Mouse (Mus musculus) ovary, postnatal 14 days (tissue): ENCODE measurements at regions not wholly inside any gene's neighbourhood (a gene's known extent, or its start where the extent isn't known, plus 50 kb on each side); places are given as distances from the start of the nearest gene placed in this dataset.

Experiments used
- DNase-seq: peaks from one replicate; pipeline ENCODE4 v3.0.0; 2022; ENCODE audit warnings: low spot score

DNA sequence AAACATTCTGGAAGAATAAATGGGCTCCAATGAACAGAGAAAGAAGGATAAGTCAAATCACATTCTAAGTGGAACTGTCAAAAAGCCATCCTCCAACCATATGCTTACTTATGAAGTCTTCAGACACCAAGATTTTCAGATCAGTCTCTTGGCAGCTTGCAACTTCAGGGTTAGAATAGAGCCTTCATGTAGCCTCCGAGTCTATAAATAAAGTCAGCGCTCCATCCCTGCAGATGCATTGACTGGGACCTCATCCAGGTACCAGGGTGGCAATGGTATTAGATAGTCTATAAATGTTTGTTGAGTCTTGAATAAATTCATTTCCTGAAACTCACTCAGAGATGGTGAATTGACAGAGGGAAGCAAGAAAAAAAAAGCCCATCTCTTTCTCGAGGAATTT, 107.2 kb upstream of the Eepd1 start:
- no peak for DNase-seq

DNA sequence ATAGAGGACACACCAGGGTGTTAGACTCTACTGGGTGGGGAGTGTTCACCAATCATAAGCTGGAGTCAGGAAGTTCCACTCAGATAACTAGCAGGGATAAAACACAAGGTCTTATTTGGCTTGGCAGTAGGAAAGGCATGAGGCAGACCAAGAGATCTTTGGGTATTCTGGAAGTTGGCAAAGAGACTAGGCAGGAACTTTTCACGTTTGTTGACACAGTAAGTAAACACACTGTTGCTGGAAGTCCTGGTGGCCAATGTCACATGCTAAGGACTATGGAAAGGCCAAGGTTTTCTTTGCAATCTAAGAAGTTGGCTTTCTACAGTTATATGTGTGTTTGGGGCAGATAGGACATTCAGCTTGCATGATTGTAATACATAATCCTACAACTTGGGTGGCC, 105.1 kb upstream of the Eepd1 start:
- DNase-seq = no peak

DNA sequence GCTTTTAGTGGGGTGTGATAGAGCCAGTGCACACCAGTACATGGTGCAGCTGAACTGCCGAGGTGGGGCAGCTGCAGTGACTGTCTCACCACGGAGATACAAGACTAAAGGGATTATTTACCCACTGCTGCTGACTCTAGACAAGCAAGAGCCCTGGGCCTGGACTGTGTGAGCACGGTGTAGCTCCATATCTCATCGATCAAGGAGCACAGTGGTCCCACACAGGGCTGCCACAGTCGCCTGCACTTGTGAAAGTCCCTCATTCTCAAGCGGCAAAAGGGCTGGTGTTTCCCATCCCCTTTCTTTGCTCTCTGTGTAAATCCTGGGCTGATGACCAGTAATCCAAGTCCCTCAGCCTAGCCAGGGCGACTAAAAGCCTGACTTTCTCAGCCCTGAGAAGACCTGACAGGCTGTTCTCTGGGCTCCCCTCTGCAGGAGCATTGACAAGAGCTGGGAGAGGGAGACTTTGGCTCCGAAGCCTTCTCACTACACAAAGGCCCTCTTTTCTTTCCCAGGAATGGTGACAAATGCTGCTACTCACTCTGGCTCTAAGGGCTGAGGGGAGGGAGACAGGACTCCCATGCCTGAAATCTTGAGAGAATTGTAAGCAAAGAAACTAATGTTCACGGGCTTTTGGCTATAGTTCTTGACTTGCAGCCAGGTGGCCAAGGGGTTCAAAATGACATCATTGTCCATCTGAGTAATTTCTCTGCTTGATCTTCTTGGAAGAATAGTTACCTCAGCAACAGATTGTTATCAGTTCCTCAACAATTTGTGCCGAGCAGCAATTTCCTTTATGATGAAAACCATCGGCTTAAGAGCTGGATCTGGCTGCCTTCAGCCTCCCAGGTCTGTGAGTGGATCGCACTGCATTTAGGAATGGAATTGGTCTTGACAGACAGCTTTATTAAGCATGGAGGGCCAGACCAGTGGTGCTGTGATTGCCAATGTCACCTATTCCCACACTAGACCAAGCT, 103.3 kb upstream of the Eepd1 start:
- peak; percentile 22 for DNase-seq

DNA sequence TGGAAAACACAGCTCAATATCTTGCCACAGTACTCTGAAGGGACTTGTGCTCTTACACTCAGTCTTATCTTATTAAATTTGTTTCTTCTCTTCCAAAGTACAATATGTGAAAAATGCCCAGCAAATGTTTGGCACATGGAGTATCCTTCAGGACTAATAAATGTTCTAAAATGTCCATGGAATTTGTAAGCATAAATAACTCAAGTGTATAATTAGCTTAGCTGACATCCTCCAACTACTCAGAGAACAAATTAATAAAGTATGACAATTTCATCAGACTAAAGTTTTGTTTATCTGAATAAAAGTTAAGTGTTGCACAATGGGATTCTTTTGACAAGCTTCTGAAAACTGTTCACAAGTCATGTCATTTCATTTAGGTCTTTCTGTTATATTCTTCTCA, 96.0 kb upstream of the Eepd1 start:
- no peak for DNase-seq

DNA sequence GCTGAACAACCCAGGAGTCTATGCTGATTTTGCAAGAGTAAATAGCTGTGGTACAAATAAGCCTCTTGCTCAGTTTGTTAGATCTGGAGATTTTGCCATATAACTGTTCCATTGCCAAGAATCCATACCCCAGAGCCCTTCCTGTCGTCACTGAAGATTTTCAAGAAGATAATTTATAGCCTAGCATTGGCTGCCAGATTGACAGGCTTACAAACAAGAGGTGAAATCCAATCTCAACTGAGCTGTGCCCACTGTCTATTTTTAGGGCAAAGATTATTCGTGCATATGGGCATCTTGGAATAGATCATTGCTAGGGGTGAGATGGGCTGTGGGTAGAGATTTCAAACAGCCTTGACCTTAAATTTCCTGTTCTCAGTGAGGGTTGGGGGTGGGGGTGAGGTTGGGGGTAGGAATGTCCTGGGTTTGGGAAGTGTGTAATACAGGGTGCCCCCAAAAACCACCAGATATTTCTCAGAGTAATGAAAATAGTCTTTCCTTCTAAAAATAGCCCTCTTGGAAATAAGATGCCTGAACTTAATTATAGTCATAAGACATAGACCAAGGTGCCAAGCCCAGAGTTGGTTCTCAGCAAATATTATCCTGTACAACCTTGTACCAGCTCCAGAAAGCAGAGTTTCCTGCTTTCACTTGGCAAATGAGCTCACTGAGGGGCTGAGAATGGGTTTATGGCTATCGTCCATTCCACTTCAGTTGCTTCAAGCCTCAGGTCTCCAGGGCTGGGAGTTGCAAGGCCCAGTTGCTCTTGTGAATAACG, 93.3 kb upstream of the Eepd1 start:
- no peak for DNase-seq

DNA sequence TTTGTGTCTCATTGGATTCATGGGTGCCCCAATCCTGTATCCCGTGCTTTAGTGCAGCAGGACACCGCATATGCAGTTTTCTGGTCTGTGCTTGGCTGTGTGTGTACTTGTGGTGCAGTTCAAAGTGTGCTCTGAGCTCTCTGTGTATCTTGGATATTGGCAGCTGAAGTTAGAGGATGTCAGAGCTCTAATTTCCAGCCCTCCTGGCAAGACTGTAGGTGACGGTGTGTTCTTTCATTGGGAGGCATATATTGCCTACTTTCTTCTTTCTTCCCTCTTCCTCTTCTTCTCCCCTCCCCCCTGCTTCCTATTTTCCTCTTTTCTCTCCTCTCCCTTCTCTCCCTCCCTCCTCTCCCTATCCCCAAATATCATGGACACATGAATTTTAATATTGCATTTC, 92.0 kb upstream of the Eepd1 start:
- DNase-seq = no peak

DNA sequence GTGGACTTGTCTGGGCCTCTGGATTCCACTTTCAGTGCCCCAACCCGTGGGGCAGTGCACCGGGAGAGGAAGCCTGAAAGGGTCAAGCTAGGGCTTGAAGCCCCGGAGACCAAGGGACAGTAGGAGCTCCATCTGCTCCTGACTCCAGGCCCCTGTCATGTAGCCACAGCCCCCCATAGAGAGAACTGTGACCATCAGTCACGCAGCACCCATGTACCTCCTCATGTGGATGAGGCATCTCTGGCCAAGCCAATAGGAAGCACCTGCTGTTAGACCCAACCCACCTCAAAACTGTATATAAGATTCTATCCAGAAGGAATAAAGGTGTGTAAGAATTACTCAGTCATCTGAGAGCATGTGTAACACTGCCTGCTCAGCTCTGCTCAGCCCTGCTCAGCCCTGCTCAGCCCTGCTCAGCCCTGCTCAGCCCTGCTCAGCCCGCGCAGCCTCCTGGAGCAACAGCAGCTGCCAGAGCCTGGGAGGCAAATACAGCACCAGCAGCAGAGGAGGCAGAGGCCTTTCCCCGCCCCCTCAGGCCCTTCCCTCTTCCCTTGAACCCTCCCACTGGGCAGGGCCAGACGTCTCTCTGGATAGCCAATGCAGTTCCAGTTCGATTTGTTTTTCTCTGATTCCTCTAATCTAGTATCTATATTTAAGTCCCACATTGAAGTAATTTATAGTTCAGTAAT, 80.6 kb upstream of the Eepd1 start:
- DNase-seq = no peak

DNA sequence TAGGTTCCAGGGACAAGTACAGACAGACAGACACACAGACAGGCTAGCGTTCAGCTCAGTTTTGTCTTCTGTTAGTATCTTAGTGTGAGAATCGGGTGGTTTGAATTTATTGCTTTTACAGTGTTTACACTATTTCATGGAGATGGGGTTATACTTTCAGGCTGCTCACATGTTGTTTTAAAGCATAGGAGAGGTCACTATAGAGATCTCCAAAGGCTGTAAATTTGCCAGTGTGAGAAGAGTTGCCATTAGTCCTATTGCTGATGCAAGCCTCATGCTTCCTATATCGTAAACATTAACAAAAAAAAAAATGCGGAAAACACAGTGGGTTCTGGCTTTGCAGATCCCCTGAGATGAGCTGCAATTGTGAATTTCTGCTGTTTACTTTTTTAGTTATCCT, 75.5 kb upstream of the Eepd1 start:
- no peak for DNase-seq

DNA sequence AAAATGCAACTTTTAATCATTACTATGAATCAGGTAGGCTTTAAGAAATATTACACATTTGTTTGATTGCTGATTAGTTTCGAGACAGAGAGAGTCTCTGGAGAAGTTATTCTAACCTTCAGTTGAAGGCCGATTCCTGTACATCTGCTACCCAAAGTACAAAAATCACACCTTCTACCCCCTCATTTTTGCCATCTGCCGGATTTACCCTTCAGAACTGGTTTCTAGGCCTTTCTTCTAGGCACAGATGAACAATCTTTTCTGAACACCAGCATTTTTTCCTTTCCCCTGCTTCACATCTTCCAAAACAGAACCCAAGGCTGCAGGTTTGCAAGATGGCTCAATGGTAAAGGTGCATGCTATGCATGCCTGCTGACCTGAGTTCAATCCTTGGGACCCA, 72.8 kb upstream of the Eepd1 start:
- no peak for DNase-seq

DNA sequence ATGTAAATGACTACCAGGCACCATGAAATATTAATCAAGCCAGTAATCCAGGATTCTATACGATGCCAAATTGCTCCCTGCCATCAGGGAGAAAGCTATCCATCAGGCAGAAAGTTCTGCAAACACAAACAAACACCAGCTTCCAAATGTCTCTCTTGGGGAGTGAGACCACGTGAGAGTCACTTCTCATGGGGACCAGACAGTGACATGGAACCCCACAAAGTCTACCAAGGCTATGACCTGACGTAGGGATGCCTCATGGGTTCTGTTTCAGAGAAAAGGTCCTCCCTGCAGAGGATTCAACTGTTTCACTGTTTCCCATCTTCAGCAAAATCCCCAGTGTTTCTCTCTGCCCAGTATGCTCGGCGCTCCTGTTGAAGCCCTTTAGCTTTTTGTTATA, 71.6 kb upstream of the Eepd1 start:
- no peak for DNase-seq

DNA sequence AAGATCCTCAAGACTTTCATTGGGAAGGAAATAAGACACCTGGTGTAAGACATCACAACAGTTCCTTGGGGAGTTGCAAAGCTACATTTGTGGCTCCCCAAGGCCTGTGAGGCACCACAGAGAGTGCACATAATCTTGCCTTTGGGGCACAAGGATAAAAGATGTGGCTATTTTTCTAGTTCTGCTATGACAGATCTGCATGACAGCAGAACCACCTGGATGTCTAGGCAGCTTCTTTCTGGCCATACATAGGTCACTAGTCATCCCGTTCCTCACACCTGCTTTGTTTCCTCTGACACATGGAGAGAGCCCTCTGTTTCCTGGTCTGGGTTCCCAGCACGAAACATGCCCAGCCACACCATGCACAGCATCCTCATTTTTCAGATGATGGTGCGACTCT, 67.5 kb upstream of the Eepd1 start:
- no peak for DNase-seq

DNA sequence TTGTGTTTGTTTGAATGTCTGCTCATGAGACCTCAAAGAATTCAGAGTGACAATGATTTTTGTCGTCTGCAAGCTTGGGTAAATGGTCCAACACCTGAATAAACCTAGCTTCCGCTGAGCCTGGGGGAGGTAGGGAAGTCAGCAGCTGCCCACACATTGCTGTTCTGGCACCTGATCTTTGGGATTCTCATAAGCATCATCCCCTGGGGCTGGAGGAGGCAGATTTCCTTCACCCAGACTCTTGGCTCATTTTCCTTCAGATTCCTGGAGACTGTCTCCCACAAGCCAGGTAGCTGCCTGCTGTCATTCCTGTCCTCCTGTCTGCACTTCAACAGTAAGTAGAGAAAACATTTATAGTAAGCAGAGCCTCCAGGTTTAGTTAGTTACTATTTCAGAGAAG, 67.0 kb upstream of the Eepd1 start:
- no peak for DNase-seq

DNA sequence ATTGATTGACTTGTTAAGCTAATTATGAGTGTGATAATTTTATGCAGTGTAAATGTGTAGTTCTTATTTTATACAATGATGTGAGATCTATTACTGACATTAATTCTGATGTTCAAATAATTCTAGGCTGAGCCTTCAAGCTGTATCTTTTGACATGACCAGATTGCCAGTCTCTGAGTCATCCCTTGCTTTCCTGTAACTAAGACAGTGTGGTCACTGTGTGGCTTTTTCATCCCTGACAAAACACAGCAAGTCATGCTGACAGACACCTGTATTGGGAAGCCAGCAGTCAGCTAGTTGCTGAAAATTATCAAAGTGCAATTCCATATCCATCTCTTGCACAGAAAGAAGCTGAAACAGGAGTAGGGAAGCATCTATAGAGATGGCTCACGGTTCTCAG, 54.4 kb upstream of the Eepd1 start:
- DNase-seq = no peak

DNA sequence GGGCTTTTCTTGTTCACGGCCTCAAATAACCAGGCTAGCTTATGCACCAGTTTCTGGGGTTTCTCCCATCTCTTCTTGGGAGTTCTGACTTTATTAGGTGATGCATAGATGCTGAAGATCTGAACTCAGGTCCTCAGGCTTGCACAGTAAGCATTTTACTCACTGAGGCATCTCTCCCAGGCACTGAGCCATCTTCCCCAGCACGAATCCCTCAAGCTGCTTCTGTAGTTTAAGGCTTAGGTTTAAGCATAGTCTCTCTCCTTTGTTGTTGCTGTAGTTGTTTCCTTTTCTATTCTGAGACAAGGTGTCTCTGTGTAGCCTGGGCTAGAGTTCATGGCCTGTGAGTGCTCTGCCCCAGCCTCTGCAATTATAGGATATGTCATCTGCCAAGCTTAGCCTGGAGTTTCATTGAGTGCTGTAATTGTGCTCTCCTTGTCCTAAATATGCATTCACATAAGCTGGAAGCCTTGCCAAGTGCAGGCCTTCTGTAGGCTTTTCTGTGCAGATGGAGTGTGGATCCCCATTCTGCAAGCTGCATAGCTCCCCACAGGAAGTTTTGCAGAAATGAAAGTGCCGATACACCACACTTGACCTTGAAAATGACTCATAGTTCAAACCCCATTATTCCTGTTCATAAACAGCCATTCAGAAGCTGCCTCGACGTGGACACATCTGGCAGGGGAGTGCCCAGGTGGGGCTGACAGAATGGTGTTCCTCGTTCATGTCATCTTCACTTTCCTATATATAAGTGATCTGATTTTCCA, 51.7 kb upstream of the Eepd1 start:
- no peak for DNase-seq
